Mouse (Mus musculus) intestine, embryonic 15.5 days (tissue): Measurements from ENCODE around the gene Itgb1bp1. TPM values are rescaled to one million over a fixed set of nuclear protein-coding genes. Genes with fewer than 3 reads are reported as not detected.

Experiments
- ATAC-seq: fragments of 200-750 bp; cut with Nextera tagmentation; 2 replicates; pipeline ENCODE4 v1.8.0; 2017; ENCODE audit warnings: moderate TSS enrichment, moderate library complexity
- H3K27ac ChIP-seq: fragments of 300-500 bp; sonication (generic); 2 replicates; pipeline ENCODE4 v1.5.1; 2015; ENCODE audit warnings: mild to moderate bottlenecking, inconsistent platforms
- H3K27me3 ChIP-seq: fragments of 300-500 bp; sonication (generic); replicated peaks from 2 replicates; pipeline ENCODE4 v1.6.1; 2015; ENCODE audit warnings: inconsistent platforms
- H3K36me3 ChIP-seq: fragments of 300-500 bp; sonication (generic); 2 replicates; pipeline ENCODE4 v1.6.1; 2015; ENCODE audit warnings: inconsistent platforms
- H3K4me1 ChIP-seq: fragments of 300-500 bp; sonication (generic); replicated peaks from 2 replicates; pipeline ENCODE4 v1.6.1; 2015; ENCODE audit warnings: inconsistent platforms
- H3K4me2 ChIP-seq: fragments of 300-500 bp; sonication (generic); replicated peaks from 2 replicates; pipeline ENCODE4 v1.6.1; 2015; ENCODE audit warnings: mild to moderate bottlenecking, inconsistent platforms
- H3K4me3 ChIP-seq: fragments of 300-500 bp; sonication (generic); replicated peaks from 2 replicates; pipeline ENCODE4 v1.5.1; 2015; ENCODE audit warnings: inconsistent platforms
- H3K9ac ChIP-seq: fragments of 300-500 bp; sonication (generic); 2 replicates; pipeline ENCODE4 v1.6.1; 2015; ENCODE audit warnings: inconsistent platforms
- H3K9me3 ChIP-seq: fragments of 300-500 bp; sonication (generic); 2 replicates; pipeline ENCODE4 v1.6.1; 2016; ENCODE audit warnings: inconsistent platforms
- WGBS: fragments of 180-500 bp; shearing (Covaris S2); methylation state at CpG from one replicate; pipeline ENCODE4 v1.1.7; 2015; 5-methylcytosine and 5-hydroxymethylcytosine counted together
- polyA plus RNA-seq: library from polyadenylated mRNA; unstranded; fragments of >200 nt; fragmentation: Nextera tagmentation; extraction: Ambion mirVana; gene quantifications from 2 replicates; pipeline ENCODE4 v1.2.1, GENCODE M21; 2015

Gene Itgb1bp1
- polyA plus RNA-seq, 1 experiment from 2014 or later: 37.6 TPM

DNA sequence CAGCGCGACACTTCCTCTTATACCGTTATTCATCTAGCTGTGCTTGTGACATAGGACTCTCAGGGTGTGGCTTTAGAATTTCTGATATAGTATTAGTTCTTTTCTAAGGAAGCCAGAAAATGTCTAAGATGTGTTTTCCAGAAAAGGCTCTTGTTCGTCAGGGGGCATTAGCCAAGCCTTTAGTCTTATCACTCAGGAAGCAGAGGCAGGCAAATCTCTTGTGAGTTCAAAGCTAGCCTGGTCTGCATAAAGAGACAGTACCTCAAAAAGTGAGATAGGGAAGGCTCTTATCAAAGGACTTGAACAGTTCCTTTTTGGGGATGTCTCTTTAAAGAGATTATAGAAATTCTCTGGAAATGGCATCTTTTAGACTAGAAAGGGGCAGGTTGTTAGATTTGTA is 57.4 kb downstream of the Itgb1bp1 start:
- Histone ChIP-seq H3K9me3 (no peaks in the 10 kb centered on the region), H3K4me2 (no peak overlapping the region), H3K9ac (no peak overlapping the region), H3K36me3 (no peaks in the 10 kb centered on the region), H3K27me3 (no peaks in the 10 kb centered on the region), H3K27ac (no peak overlapping the region), H3K4me1 (peaks cover 9% of the 10 kb centered on the region), H3K4me3 (no peak overlapping the region)
- no peak for ATAC-seq
- 89% methylated on average over 4 of the region's 4 CpGs for WGBS

DNA sequence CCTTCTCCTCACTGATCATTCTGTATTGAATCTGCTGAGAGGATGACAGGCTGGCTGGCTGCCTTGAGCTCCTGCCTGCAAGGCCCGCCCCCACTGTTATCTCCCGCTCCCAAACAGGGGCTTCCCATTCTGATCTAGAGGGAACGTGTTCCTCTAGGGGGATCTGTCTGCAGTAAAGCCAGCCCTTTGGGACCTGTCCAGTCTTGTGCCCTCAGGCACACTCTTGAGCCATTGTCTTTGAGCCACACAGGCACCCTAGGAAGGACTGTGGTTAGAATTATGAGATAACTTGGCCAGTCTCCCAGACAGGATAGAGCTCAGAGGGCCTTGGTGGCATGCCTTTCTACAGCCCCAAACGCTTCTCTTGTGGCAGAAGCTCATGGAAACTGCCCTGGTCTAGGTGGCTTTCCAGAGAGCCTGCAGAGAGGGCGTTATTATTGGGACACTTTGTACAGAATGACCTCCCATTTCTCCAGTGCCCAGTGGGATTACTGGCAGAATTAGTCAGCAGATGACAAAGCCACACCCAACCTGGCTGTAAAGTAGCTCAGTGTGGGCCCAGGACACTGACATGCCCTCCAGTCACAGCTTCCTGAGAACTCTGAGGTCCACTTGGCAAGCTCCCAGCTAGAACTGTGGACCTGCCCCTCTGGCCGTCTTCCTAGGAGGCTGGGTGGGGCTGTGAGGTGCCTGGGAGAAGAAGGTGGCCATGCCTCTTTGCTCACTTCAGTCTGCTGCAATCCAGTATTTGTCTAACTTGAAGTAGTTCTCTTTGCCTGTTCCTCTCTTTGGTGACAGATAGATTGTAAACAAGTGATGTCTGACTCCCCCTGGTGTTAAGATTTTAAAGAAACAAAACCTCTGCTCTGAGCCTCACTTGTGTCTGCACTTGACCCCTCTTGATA is 58.8 kb downstream of the Itgb1bp1 start:
- peak overlapping the region; percentile 58; the same call in 1 of the 2 replicates for H3K27ac ChIP-seq
- H3K27me3 ChIP-seq: no peaks in the 10 kb centered on the region
- no peak overlapping the region for H3K4me3 ChIP-seq
- 38% methylated on average over 6 of the region's 6 CpGs for WGBS
- ATAC-seq: peak; percentile 85
- H3K9me3 ChIP-seq: no peaks in the 10 kb centered on the region
- no peaks in the 10 kb centered on the region for H3K36me3 ChIP-seq
- H3K9ac ChIP-seq: no peak overlapping the region
- H3K4me2 ChIP-seq: no peak overlapping the region
- H3K4me1 ChIP-seq: peaks cover 9% of the 10 kb centered on the region

DNA sequence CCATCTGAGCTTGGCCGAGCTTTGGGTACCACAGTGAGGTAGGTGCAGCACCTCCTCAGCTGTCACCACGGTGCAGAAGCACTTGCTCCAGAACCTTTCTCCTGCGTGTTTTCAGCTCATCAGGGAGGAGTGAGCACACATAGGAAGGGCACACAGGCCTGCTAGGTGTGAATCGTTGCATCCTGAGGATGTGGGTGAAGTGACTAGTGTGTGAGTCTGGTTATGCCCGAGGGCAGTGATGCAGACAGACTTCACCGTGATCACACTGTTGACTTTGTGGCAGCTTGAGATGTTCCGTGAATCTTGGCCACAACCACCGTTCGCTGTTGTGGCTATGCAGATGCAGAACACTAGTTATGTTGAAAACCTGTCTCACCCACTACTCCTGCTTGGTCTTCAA is 59.8 kb downstream of the Itgb1bp1 start:
- Histone ChIP-seq H3K36me3 (no peaks in the 10 kb centered on the region), H3K4me2 (no peak overlapping the region), H3K27ac (no peak overlapping the region), H3K9me3 (no peaks in the 10 kb centered on the region), H3K9ac (no peak overlapping the region), H3K4me1 (peaks cover 9% of the 10 kb centered on the region), H3K4me3 (no peak overlapping the region), H3K27me3 (no peaks in the 10 kb centered on the region)
- no peak for ATAC-seq
- WGBS: 88% methylated on average over 9 of the region's 9 CpGs

DNA sequence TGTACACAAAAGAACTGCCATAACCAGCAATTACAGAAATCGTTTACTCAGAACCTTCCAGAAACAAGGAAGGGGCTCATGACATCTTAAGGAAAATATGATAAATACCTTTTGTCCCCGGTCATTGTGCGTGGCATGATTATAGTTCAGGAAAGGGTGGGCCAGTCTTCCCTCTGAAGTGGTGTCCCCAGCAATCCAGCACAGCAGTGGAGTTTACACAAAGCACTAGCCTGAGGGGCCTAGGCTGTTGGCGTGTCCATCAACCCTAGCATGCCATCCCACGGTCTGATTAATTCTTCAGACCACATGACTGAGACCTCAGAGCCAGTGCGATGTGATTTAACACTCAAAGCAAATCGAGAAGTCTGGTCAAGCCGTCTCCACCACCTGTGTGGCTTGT is 60.7 kb downstream of the Itgb1bp1 start:
- H3K4me3 ChIP-seq: no peak overlapping the region
- H3K9ac ChIP-seq: no peak overlapping the region
- ATAC-seq: no peak
- H3K4me2 ChIP-seq: no peak overlapping the region
- no peaks in the 10 kb centered on the region for H3K9me3 ChIP-seq
- no peaks in the 10 kb centered on the region for H3K27me3 ChIP-seq
- peaks cover 9% of the 10 kb centered on the region for H3K4me1 ChIP-seq
- no peaks in the 10 kb centered on the region for H3K36me3 ChIP-seq
- 83% methylated on average over 8 of the region's 8 CpGs for WGBS
- no peak overlapping the region for H3K27ac ChIP-seq

DNA sequence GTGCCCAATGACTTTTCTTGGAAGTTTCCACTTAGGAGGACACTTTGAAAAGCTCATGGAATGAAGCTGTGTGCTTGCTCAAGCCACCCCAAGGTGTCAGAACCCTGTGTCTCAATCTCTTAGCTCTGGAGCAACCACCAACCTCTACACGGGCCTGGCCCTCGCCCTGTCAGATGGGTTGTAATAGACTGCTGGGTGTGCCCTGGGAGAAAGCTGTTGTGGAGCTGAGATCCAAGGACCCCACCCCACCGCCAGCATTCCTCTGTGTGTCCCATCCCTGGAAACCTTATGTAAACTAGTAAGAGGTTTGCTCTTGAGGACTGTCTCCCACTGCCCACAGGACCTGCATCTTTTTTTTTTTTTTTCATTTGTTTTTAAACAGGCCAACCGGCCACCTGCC is 62.2 kb downstream of the Itgb1bp1 start:
- no peaks in the 10 kb centered on the region for H3K27me3 ChIP-seq
- H3K36me3 ChIP-seq: no peaks in the 10 kb centered on the region
- WGBS: 70% methylated on average over 4 of the region's 4 CpGs
- no peak overlapping the region for H3K4me2 ChIP-seq
- H3K4me1 ChIP-seq: peaks cover 9% of the 10 kb centered on the region
- H3K9ac ChIP-seq: no peak overlapping the region
- 0 out of 2 replicates have a peak, but pooled peaks have one; percentile 26 for ATAC-seq
- H3K27ac ChIP-seq: no peak overlapping the region
- H3K9me3 ChIP-seq: no peaks in the 10 kb centered on the region
- no peak overlapping the region for H3K4me3 ChIP-seq

DNA sequence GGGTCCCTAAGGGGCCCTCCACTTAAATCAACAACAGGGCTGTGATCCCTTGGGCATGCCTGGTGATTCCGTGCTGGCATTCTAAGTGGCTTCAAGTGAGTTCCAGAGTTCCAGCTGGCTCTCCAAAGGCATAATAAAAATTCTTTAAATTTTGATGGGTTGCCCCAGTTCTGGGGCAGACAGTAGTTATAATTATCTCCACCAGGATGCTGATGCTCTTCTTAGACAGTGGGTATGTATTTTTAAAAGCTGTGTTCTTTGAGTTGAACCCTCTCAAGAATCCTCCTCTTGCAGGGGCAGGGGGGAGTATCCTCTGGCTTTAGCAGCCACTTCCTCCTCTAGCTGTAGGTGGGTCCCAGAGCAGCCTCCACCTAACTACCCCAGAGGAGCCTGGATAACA is 65.5 kb downstream of the Itgb1bp1 start:
- H3K4me2 ChIP-seq: no peak overlapping the region
- H3K27ac ChIP-seq: no peak overlapping the region
- no peaks in the 10 kb centered on the region for H3K27me3 ChIP-seq
- no peak overlapping the region for H3K4me3 ChIP-seq
- no peaks in the 10 kb centered on the region for H3K9me3 ChIP-seq
- H3K4me1 ChIP-seq: no peaks in the 10 kb centered on the region
- H3K36me3 ChIP-seq: no peaks in the 10 kb centered on the region
- 78% methylated on average over 1 of the region's 1 CpGs for WGBS
- no peak for ATAC-seq
- no peak overlapping the region for H3K9ac ChIP-seq

DNA sequence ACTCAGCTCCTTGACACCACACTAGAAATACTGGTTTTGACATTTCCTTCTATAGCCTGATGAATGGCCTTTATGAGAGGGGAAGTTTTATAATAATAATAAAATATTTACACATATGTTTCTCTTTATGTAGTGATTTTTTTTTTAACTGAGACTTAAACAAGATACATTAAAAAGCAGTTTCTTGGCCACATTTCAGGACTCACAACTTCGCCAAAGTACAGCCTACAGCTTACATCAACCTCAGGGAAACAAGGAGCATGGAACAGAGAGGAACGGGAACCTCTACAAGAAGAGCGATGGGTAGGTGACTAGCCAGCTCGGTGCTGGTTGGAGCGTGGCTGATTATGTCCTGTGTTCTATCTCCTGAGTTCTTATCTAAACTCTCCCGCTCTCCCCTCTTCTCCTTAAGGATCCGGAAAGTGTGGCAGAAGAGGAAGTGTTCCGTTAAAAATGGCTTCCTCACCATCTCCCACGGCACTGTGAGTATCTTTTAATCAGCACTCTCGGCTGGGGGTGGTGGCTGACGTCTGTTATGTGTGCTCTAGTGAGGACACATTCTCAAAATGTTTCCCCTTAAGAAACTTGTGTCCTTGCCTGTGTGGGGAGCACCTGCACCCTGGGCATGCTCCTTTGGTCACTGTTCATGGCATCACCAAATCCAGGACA is 68.2 kb downstream of the Itgb1bp1 start:
- WGBS: 75% methylated on average over 11 of the region's 11 CpGs
- H3K4me3 ChIP-seq: no peak overlapping the region
- no peak overlapping the region for H3K27ac ChIP-seq
- H3K4me1 ChIP-seq: no peaks in the 10 kb centered on the region
- no peak overlapping the region for H3K4me2 ChIP-seq
- H3K9ac ChIP-seq: no peak overlapping the region
- H3K27me3 ChIP-seq: no peaks in the 10 kb centered on the region
- no peaks in the 10 kb centered on the region for H3K36me3 ChIP-seq
- ATAC-seq: no peak
- H3K9me3 ChIP-seq: no peaks in the 10 kb centered on the region

DNA sequence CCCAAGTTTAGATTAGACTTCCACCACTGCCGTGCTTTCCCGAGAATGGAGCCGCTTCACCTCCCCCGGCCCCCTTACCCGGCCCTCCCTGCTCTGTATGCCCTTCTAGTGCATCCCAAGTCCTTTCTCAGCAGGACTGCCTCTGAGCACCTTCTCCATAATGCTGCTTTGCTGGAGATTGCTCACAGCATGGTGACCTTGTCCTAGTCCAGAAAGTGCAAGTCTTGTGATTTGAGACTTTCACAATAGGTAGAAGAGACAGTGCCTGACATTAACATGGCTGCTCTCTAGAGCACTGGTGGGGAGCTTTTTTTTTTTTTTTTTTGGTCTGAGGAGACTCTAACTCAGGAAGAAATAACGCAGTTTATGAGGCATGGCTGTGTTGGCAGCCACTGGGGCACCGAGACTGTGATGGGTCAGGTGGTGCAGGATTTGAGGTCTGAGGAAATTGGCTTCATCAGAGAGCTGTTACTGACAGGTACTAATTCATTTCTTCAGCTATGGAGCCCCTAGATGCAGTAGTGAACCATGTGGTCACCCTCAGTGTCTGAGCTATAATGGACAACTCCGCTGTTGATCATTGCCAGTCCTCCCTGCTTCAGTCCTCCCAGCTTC is 71.4 kb downstream of the Itgb1bp1 start:
- 85% methylated on average over 8 of the region's 8 CpGs for WGBS
- Histone ChIP-seq H3K4me2 (no peak overlapping the region), H3K4me1 (no peaks in the 10 kb centered on the region), H3K36me3 (no peaks in the 10 kb centered on the region), H3K4me3 (no peak overlapping the region), H3K27ac (no peak overlapping the region), H3K9ac (no peak overlapping the region), H3K27me3 (no peaks in the 10 kb centered on the region), H3K9me3 (no peaks in the 10 kb centered on the region)
- no peak for ATAC-seq

DNA sequence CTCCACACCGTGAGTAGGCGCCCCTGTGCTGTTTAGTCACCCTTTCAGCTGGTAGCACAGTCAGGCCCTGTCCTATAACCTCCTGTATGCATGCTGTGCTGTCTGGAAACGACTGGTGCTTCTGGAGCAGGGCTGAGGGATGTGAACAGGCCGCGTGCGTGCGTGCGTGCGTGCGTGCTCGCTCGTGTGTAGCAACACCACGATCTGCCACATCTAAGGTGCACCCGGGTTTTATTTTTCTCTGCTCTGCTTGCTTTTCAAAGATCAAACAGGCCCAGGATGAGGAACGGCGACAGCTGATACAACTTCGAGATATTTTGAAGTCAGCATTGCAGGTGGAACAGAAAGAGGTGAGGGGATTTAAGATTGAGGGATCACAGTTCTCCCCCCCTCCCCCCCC is 73.2 kb downstream of the Itgb1bp1 start:
- Histone ChIP-seq H3K4me3 (no peak overlapping the region), H3K4me1 (peaks cover 7% of the 10 kb centered on the region), H3K36me3 (peaks cover under 1% of the 10 kb centered on the region; the same call in 1 of the 2 replicates), H3K4me2 (no peak overlapping the region), H3K27me3 (no peaks in the 10 kb centered on the region), H3K9me3 (no peaks in the 10 kb centered on the region), H3K9ac (no peak overlapping the region), H3K27ac (no peak overlapping the region)
- no peak for ATAC-seq
- whole genome bisulfite sequencing: 87% methylated on average over 17 of the region's 17 CpGs

DNA sequence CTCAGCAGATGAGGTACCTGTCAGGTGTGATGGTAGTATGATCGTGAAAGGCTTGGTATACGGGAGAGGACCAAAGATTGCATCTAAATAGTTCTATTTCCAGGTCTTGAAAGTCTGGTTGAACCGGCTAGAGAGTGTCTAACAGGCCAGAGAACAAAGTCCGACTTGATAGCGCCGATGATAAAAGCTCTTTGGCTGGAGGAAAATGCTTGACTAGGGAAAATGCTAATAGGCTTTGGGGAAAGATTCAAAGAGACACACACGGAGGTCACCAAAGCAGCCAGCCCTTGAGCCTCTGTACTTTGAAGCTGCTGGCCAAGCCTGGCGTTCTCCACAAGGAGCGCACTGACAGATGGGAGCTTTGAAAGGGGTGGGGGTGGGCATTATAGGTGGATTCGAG is 76.8 kb downstream of the Itgb1bp1 start:
- peak; percentile 85 for ATAC-seq
- H3K4me2 ChIP-seq: peak overlapping the region; percentile 34
- no peak overlapping the region for H3K4me3 ChIP-seq
- peaks cover 17% of the 10 kb centered on the region for H3K4me1 ChIP-seq
- H3K27me3 ChIP-seq: no peaks in the 10 kb centered on the region
- WGBS: 66% methylated on average over 10 of the region's 10 CpGs
- H3K9me3 ChIP-seq: no peaks in the 10 kb centered on the region
- no peak overlapping the region for H3K9ac ChIP-seq
- H3K36me3 ChIP-seq: peaks cover 3% of the 10 kb centered on the region; the same call in 1 of the 2 replicates
- peak overlapping the region; percentile 87 for H3K27ac ChIP-seq

DNA sequence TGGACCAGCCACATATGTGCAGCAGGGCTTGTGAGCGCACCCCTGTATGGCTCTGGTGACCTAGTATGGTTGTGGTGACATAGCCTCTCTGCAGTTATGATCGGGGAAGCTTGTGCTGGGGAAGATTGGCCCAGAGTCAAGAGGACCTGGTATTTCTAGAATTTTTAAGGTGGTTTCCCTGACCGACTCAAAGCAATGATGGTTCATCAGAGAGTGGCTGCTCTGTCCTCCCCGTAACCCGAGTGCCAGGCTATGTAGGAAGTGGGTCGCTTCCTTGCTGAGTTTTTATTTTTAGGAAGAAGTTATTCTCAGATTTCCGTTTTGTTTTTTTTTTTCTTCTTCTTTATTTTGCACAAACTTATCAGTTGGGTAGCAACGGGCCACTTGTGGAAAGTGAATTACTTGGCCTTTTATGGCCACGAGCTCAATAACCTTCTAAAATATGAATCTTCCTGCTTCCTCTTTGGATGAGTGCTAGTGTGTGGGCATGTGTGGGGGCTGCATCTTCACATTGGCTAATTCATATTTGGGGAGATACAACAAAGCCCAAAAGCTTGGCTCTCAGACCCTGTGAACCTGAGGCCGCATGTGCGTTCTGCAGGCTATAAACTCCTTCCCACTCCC is 77.8 kb downstream of the Itgb1bp1 start:
- H3K4me1 ChIP-seq: peaks cover 24% of the 10 kb centered on the region
- peak overlapping the region; percentile 44; the same call in 1 of the 2 replicates for H3K27ac ChIP-seq
- H3K9ac ChIP-seq: no peak overlapping the region
- no peak for ATAC-seq
- no peak overlapping the region for H3K4me2 ChIP-seq
- H3K4me3 ChIP-seq: no peak overlapping the region
- peaks cover 3% of the 10 kb centered on the region; the same call in 1 of the 2 replicates for H3K36me3 ChIP-seq
- no peaks in the 10 kb centered on the region for H3K9me3 ChIP-seq
- no peaks in the 10 kb centered on the region for H3K27me3 ChIP-seq
- 73% methylated on average over 11 of the region's 11 CpGs for whole genome bisulfite sequencing

DNA sequence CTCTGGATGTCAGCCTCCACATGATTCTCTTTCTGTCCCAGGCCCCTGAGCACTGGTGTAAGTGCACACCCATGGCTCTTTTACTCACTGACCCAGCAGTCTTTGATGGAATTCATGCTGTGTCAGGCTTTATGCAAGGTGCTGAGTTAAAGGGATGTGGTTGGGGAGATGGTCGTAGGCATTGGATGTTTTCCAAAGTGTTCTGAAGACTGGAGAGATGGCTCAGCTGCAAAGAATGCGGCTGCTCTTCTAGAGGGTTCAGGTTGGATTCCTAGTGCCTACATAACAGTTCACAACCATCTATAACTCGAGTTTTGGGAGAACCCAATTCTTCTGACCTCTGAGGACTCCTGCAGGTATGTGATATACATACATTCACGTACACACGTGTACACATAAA is 78.7 kb downstream of the Itgb1bp1 start:
- Histone ChIP-seq H3K4me2 (no peak overlapping the region), H3K4me1 (peaks cover 24% of the 10 kb centered on the region), H3K36me3 (peaks cover 3% of the 10 kb centered on the region; the same call in 1 of the 2 replicates), H3K9me3 (no peaks in the 10 kb centered on the region), H3K4me3 (no peak overlapping the region), H3K27me3 (no peaks in the 10 kb centered on the region), H3K9ac (no peak overlapping the region), H3K27ac (no peak overlapping the region)
- ATAC-seq: no peak
- 82% methylated on average over 5 of the region's 5 CpGs for WGBS
